Mouse (Mus musculus) adrenal gland, postnatal 4 days (tissue): ENCODE results near the gene Twist1. TPM values are rescaled to one million over a fixed set of nuclear protein-coding genes. Genes with fewer than 3 reads are reported as not detected.

Experiments used
- DNase-seq, 2 experiments: peaks; one replicate each; pipeline ENCODE4 v3.0.0; 2021 to 2022; ENCODE audit warnings: low spot score in 2 of 2, mixed read lengths in 2 of 2
- long read RNA-seq, 2 experiments: library from polyadenylated mRNA; stranded (forward); transcript quantifications; one replicate each; pipeline ENCODE4 v2.0.0; 2021
- total RNA-seq, 2 experiments: library from RNA; stranded (reverse); gene quantifications; 2 replicates each; pipeline ENCODE4 v1.2.3; 2021

Gene Twist1
- total RNA-seq, result 10 to 100 TPM in 1 of 2 experiments, 1 to 10 TPM in 1; 9.1 to 10.0 TPM
- long read RNA-seq, experiment 1, transcript Twist1-201 (2 exons, 1,628 nt), result major isoform, 7 of 7 reads
- long read RNA-seq, experiment 1, partial matches to known transcripts, result 0 of 7 reads
- long read RNA-seq, experiment 1, other reads (novel, unspliced or antisense), result 0 of 7 reads
- long read RNA-seq, experiment 2, transcript Twist1-201 (2 exons, 1,628 nt), result major isoform, 15 of 16 reads
- long read RNA-seq, experiment 2, partial matches to known transcripts, result 1 of 16 reads
- long read RNA-seq, experiment 2, other reads (novel, unspliced or antisense), result 0 of 16 reads

GRCm38 (mm10) chr12:33957400-33958240 is at the start of gene Twist1:
Gene Twist1, plus strand, starts transcription at chr12:33957671.
- DNase-seq, result peak; percentile 24 to 29

GRCm38 (mm10) chr12:33926751-33927150 is 30.7 kb upstream of the Twist1 start:
- DNase-seq, result no peak

GRCm38 (mm10) chr12:33927334-33928098 is 30.0 kb upstream of the Twist1 start:
- DNase-seq, result no peak

GRCm38 (mm10) chr12:33928331-33929192 is 28.9 kb upstream of the Twist1 start, which contains the start of gene Ferd3l:
Gene Ferd3l, plus strand, starts transcription at chr12:33928425.
- DNase-seq, result no peak

DNA sequence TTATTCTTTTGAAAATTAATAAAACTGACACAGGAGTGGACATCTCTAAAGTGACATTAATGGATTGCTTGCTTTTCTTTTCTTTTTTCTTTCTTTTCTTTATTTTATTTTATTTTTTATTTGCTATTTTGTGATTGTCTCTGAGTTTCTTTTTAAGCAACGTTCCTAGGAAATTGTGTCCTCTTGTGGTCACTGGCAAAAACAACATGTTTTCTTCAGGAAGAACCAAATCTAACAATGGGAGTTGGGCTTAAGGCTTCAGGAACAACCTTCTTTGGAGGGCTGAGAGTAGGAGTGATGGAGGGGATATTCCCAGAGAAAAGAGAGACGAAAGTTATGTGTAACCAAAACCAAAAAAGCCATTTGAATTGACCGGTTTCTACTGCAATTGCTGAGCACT is 4.6 kb upstream of the Twist1 start:
- DNase-seq, result no peak

GRCm38 (mm10) chr12:33954931-33955565 is 2.4 kb upstream of the Twist1 start:
- DNase-seq, result no peak

DNA sequence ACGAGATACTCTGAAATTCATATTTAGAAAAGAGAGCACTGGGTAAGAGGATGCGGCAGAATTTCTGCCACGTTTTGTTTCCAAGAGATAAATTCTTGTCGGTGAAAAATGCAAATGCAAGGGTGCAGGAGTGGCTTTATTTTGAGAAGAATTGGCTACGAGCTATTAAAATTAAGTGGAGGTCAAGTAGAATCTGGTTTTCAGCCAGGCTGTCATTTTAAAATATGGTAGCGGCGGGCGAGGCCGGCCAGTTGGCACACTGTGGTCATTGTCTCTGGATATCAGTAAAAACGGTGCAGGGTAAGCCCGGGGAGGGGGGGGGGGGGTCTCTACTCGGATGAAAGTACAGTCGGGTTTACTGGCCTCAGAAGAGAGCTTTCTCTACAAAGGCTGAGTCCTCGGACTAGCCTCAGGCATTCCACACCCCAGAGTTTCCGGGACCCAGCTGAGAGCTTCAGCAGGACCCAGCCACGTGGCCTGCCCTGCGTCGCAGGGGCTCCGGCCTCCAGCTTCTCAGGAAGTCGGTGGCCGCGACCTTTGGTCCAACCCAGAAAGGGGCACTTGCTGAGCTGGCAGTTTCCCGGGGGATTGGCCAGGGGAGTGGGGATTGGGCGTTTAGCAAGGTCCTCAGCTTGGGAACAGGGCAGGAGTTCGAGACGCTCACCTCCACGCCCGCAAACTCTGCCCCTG is 1.7 kb upstream of the Twist1 start:
- no peak for DNase-seq

DNA sequence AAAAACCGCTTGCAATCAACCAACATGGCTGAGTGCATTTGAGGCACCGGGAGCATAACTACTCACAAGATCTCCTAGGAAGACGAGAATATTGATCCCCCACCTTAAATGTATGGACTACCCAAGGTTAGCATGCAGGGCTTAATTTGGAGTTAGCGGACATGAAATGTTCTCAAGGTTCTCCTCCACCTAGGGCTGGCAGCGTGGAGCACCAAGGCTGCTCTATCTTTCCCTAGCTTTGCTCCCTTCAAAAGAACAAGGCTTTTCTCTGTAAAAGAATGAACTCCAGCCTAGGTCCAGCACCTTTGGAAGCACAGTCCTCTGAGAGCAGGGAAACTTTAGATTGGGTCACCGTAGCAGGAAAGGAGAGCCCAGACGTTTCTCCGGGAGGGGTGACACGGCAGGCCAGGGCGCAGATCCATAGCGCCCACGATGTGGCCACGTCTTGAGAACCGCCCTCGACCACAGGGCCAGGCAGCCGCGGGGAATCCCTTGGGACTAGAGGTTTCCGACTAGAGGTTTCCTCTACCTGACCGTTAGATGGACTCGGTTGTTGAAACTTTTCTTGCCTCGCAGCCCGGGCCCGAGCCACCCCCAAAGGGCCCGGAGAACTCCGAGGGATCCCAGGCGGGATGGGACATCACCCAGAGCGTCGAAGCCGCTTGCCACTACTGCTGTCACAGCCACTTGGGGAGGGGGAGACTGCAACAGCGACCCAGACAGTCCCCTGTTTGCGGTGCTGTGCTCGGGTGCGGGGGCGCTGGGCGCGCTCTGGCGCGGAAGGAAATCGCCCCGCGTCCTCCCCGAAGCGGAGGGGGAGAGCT is 683 bp upstream of the Twist1 start:
- no peak for DNase-seq

DNA sequence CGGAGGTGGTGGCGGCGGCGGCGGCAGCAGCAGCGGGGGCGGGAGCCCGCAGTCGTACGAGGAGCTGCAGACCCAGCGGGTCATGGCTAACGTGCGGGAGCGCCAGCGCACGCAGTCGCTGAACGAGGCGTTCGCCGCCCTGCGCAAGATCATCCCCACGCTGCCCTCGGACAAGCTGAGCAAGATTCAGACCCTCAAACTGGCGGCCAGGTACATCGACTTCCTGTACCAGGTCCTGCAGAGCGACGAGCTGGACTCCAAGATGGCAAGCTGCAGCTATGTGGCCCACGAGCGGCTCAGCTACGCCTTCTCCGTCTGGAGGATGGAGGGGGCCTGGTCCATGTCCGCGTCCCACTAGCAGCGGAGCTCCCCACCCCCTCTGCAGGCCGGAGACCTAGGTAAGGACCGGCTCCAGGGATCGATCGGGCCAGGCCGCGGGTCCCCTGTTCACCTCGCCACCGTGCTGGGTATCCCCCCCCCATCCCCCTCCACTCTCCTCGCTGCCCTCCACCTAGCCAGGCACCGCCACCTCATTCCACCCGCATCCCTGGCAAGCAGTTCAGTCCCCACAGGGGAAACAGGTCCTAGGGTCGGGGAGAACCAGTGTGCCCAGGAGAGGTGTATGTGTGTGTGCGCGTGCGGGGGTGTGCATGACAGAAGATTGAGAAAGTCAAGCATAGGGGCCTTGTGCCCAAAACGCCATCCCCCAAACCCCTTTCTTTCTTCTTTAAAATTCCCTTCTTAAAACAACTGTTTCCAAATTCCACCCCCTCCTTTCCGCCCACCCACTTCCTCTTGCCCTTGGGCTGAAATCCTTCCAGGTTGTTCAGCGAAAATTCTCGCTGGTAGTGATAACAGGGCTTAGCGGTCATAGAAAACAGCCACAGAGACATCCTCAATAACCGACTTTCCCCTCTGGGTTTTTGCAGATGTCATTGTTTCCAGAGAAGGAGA is 1.0 kb downstream of the Twist1 start:
- DNase-seq, result no peak

DNA sequence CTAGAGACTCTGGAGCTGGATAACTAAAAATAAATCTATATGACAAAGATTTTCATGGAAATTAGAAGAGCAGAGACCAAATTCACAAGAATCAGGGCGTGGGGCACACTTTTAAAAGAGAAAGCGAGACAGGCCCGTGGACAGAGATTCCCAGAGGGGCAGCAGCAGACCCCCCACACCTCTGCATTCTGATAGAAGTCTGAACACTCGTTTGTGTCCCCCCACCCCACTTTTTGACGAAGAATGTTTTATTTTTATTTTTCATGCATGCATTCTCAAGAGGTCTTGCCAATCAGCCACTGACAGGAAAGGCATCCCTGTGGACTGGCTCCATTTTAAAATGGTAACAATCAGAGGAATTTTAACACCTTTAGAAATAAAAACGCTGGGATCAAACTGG is 1.7 kb downstream of the Twist1 start:
- DNase-seq, result no peak

- DNase-seq, result no peak
Observed at GRCm38 (mm10) chr12:33959846-33960245, 2.4 kb downstream of the Twist1 start.

DNA sequence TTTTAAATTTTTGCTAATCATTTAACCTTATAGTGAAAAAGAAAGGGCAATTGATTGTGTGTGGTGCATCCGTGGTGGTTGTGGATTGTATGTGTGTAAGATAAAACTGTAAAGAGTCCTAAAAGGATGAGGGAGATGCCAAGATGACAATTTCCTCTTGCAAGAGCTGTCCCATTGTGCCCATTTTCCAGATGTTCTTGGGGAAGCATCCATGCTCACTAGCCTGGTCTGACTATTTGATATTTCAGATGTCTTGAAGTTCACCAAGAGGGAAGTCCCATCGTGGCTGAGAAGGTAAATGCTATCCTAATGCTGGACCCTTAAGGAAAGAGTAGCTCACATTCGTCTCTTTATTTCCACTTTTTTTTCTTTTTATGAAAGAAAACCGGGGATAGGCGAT is 3.5 kb downstream of the Twist1 start:
- DNase-seq, result no peak

GRCm38 (mm10) chr12:33962118-33962772 is 4.8 kb downstream of the Twist1 start:
- no peak for DNase-seq

DNA sequence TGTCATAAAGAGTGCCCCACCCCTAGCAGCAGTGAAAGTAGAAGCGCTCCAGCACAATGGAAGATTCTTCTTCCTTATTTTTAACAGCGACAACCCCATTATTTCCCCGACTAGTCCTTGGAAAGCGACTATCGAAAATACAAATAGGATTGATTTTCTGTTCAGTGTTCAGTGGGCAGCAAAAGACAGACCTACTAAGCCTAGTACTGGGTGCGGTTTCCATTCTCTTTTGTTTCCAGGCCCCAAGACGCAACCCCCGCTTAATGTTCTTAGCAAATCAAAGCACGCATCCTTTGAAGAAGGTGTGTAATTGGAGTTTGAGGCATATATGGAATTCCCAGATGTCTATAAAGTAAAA is 5.3 kb downstream of the Twist1 start:
- DNase-seq, result no peak

GRCm38 (mm10) chr12:33963671-33964369 is 6.3 kb downstream of the Twist1 start:
- no peak for DNase-seq

DNA sequence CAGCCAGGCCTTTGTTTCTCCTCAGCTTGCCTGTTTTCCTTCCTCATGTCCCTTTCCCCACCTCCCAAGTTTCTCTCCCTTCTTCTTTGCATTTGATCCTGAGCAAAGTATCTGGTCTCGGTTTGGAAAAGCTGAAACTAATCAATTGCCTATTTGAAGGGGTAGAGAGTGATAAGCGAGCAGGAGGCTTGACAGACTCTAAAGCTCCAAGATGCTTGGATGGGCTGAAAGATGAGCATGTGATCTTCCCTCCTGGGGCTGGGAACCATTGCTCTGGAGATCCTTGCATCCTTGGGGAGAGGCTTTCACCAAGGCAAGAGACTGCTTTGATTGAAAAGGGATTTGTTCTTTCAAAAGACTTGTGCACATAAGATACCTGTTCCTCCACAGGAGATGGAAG is 7.0 kb downstream of the Twist1 start:
- DNase-seq, result no peak
